In genomic region chr12:119210590-119210989, GRCm38 (mm10) we compare ENCODE assay signal across 23 mouse cellular contexts. TPM values are rescaled to one million over a fixed set of nuclear protein-coding genes. Genes with fewer than 3 reads are reported as not detected.
"Had no signal": no experiment of that assay in that cellular context is flagged by ENCODE, and none has a peak within 500 bp of the region (broad histone marks: within the 10 kb centered on the region; RNA-seq: fewer than 3 reads in every experiment).

No protein-coding gene starts in this region.

- H3K4me1 ChIP-seq: heart, embryonic 10.5 days; hindbrain, embryonic 10.5 days; hindbrain, embryonic 12.5 days; intestine, embryonic 15.5 days; limb, embryonic 10.5 days; limb, embryonic 12.5 days; liver, embryonic 13.5 days had no signal

- H3K27ac ChIP-seq: heart, embryonic 10.5 days; hindbrain, embryonic 10.5 days; hindbrain, embryonic 12.5 days; hindbrain, embryonic 14.5 days; intestine, embryonic 15.5 days; limb, embryonic 10.5 days; limb, embryonic 12.5 days; liver, embryonic 13.5 days had no signal

- H3K4me3 ChIP-seq: heart, embryonic 10.5 days; heart, embryonic 12.5 days; hindbrain, embryonic 10.5 days; hindbrain, embryonic 12.5 days; intestine, embryonic 15.5 days; limb, embryonic 10.5 days; limb, embryonic 12.5 days; liver, embryonic 13.5 days had no signal

- DNase-seq: gastrocnemius, postnatal 14 days; gastrocnemius, postnatal 36 days; heart, adult 18-20 months; heart, postnatal 10 days; heart, postnatal 4 days; kidney, adult 18-20 months; kidney, postnatal 10 days; kidney, postnatal 25 days; kidney, postnatal 4 days; liver; liver, embryonic 13.5 days had no signal

- ATAC-seq: hindbrain, embryonic 16.5 days; inflammation-experienced regulatory T-cells, adult 6 months; intestine, embryonic 15.5 days; intestine, postnatal 0 days had no signal

RNA-seq across cellular contexts. Expression of gene Itgb8, which starts 28.0 kb away (rescaled TPM):
- total RNA-seq: granulocyte monocyte progenitor cell, adult 5-6 weeks had no signal
